Mouse (Mus musculus) forebrain, embryonic 14.5 days (tissue): ENCODE measurements around the gene Sorbs1. TPM values are rescaled to one million over a fixed set of nuclear protein-coding genes. Genes with fewer than 3 reads are reported as not detected.

ENCODE experiments used
- ATAC-seq: fragments of 200-750 bp; cut with Nextera tagmentation; 2 replicates; pipeline ENCODE4 v1.8.0; 2017; ENCODE audit warnings: mild to moderate bottlenecking, moderate library complexity
- DNase-seq: peaks from one replicate; pipeline ENCODE4 v3.0.0-alpha.2; 2015; ENCODE audit warnings: low spot score
- H3K27ac ChIP-seq: fragments of 300-500 bp; sonication (generic); 2 replicates; pipeline ENCODE4 v1.5.1; 2014; ENCODE audit warnings: low read depth, mild to moderate bottlenecking, control low read depth, low read length, moderate library complexity
- H3K27me3 ChIP-seq: fragments of 300-500 bp; sonication (generic); replicated peaks from 2 replicates; pipeline ENCODE4 v1.6.1; 2014; ENCODE audit warnings: low read length, control low read depth, mixed read lengths; ENCODE audit not compliant: control insufficient read depth, insufficient read depth
- H3K36me3 ChIP-seq: fragments of 300-500 bp; sonication (generic); 2 replicates; pipeline ENCODE4 v1.6.1; 2014; ENCODE audit warnings: low read length, control low read depth; ENCODE audit not compliant: control insufficient read depth, insufficient read depth
- H3K4me1 ChIP-seq: fragments of 300-500 bp; sonication (generic); 2 replicates; pipeline ENCODE4 v1.6.1; 2014; ENCODE audit warnings: antibody characterized with exemption, low read length, control low read depth; ENCODE audit not compliant: control insufficient read depth, insufficient read depth
- H3K4me2 ChIP-seq: fragments of 300-500 bp; sonication (generic); 2 replicates; pipeline ENCODE4 v1.6.1; 2014; ENCODE audit warnings: mild to moderate bottlenecking, control low read depth, low read length
- H3K4me3 ChIP-seq: fragments of 300-500 bp; sonication (generic); 2 replicates; pipeline ENCODE4 v1.5.1; 2014; ENCODE audit warnings: low read depth, low read length, control low read depth
- H3K9ac ChIP-seq: fragments of 300-500 bp; sonication (generic); 2 replicates; pipeline ENCODE4 v1.6.1; 2014; ENCODE audit warnings: mild to moderate bottlenecking, low read length, control low read depth, moderate library complexity
- H3K9me3 ChIP-seq: fragments of 300-500 bp; sonication (generic); replicated peaks from 2 replicates; pipeline ENCODE4 v1.6.1; 2016; ENCODE audit warnings: low read length, control low read depth, mixed read lengths; ENCODE audit not compliant: control insufficient read depth
- WGBS: fragments of 180-500 bp; shearing (Covaris S2); extraction: QIAGEN DNeasy Blood & Tissue Kit; methylation state at CpG from one replicate; pipeline ENCODE4 v1.1.7; 2014; 5-methylcytosine and 5-hydroxymethylcytosine counted together
- polyA plus RNA-seq: library from polyadenylated mRNA; unstranded; fragments of >200 nt; fragmentation: Nextera tagmentation; extraction: Ambion mirVana; gene quantifications from 2 replicates; pipeline ENCODE4 v1.2.1, GENCODE M21; 2014

Gene Sorbs1
- polyA plus RNA-seq, 1 experiment from 2014 or later: 61.1 TPM

GRCm38 (mm10) chr19:40346908-40347307, 166.7 kb downstream of the Sorbs1 start:
- 64% methylated on average over 3 of the region's 3 CpGs for WGBS

GRCm38 (mm10) chr19:40346232-40346844, 167.2 kb downstream of the Sorbs1 start:
- Histone ChIP-seq H3K9ac (no peak overlapping the region), H3K27ac (peak overlapping the region; percentile 33; the same call in 1 of the 2 replicates)
- 75% methylated on average over 5 of the region's 5 CpGs for WGBS

More at GRCm38 (mm10) chr19:40346908-40347307, 166.7 kb downstream of the Sorbs1 start:
- H3K27me3 ChIP-seq: no peaks in the 10 kb centered on the region
- H3K4me3 ChIP-seq: no peak overlapping the region
- peaks cover 21% of the 10 kb centered on the region for H3K36me3 ChIP-seq
- H3K27ac ChIP-seq: peak overlapping the region; percentile 86; the same call in 1 of the 2 replicates
- H3K4me1 ChIP-seq: peaks cover 38% of the 10 kb centered on the region
- no peak overlapping the region for H3K4me2 ChIP-seq
- no peak for ATAC-seq
- no peak overlapping the region for H3K9ac ChIP-seq
- H3K9me3 ChIP-seq: no peaks in the 10 kb centered on the region
- DNase-seq: no peak

DNA sequence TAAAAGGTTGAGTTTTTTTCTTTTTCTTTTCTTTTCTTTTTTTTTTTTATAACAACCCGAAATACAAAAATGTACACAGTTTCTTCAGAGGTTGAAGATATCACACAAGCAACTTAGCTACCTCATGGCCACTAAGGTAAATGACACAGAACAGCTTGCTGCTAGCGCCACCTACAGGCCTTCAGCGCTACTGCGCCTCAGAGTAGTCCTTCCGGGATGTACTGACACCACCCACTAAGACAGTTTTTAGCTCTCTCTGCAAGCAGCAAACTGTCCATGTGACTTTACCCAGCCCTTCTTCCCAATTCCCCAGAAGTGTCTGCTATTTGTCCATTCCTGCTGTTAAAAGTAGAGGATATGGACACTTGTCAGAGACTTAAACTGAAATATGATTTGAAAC, 167.9 kb downstream of the Sorbs1 start:
- Histone ChIP-seq H3K9me3 (no peaks in the 10 kb centered on the region), H3K4me3 (no peak overlapping the region), H3K9ac (no peak overlapping the region), H3K27me3 (no peaks in the 10 kb centered on the region), H3K27ac (no peak overlapping the region), H3K4me1 (peaks cover 35% of the 10 kb centered on the region), H3K4me2 (no peak overlapping the region), H3K36me3 (peaks cover 10% of the 10 kb centered on the region; the same call in 1 of the 2 replicates)
- 18% methylated on average over 5 of the region's 5 CpGs for WGBS
- peak; percentile 59 for DNase-seq
- no peak for ATAC-seq

More at GRCm38 (mm10) chr19:40346232-40346844, 167.2 kb downstream of the Sorbs1 start:
- H3K4me1 ChIP-seq: peaks cover 38% of the 10 kb centered on the region
- no peaks in the 10 kb centered on the region for H3K27me3 ChIP-seq
- ATAC-seq: no peak
- no peak for DNase-seq
- H3K4me3 ChIP-seq: no peak overlapping the region
- peaks cover 15% of the 10 kb centered on the region for H3K36me3 ChIP-seq
- no peaks in the 10 kb centered on the region for H3K9me3 ChIP-seq
- H3K4me2 ChIP-seq: no peak overlapping the region

- DNase-seq (peak; percentile 89), ATAC-seq (peak; percentile 82)
- peaks cover 10% of the 10 kb centered on the region; the same call in 1 of the 2 replicates for H3K36me3 ChIP-seq
- no peak overlapping the region for H3K9ac ChIP-seq
- 6% methylated on average over 5 of the region's 5 CpGs for WGBS
- H3K4me1 ChIP-seq: peaks cover 12% of the 10 kb centered on the region
- no peak overlapping the region for H3K27ac ChIP-seq
- no peaks in the 10 kb centered on the region for H3K9me3 ChIP-seq
- no peaks in the 10 kb centered on the region for H3K27me3 ChIP-seq
- no peak overlapping the region for H3K4me3 ChIP-seq
- H3K4me2 ChIP-seq: no peak overlapping the region
Measured at GRCm38 (mm10) chr19:40343018-40343417, 170.6 kb downstream of the Sorbs1 start.

GRCm38 (mm10) chr19:40341141-40341540, 172.4 kb downstream of the Sorbs1 start:
- no peak for DNase-seq
- no peak overlapping the region for H3K9ac ChIP-seq

DNA sequence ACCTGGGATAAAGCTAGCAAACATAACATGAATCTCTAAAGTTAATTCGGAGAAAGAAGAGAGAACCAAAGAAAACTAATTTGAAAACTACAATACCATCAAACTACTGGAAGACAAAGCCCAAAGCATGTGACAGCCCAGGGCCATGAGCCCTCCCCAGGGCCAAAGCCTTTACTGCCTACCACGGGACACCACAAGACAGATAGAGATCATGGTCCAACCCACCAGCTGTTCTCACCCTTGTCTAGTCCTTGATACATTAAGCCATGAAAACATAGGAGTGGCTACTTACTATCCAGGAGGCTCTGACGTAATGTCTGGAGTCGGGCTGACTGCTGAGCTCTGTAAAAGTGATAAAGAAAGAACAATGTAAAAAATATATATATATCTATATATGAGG, 176.9 kb downstream of the Sorbs1 start:
- H3K27me3 ChIP-seq: no peaks in the 10 kb centered on the region
- ATAC-seq (no peak), DNase-seq (no peak)
- no peak overlapping the region for H3K4me2 ChIP-seq
- H3K4me1 ChIP-seq: no peaks in the 10 kb centered on the region
- H3K36me3 ChIP-seq: peaks cover 9% of the 10 kb centered on the region; the same call in 1 of the 2 replicates
- H3K9ac ChIP-seq: no peak overlapping the region
- no peaks in the 10 kb centered on the region for H3K9me3 ChIP-seq
- H3K27ac ChIP-seq: no peak overlapping the region
- 88% methylated on average over 4 of the region's 4 CpGs for WGBS
- H3K4me3 ChIP-seq: no peak overlapping the region

More at GRCm38 (mm10) chr19:40341141-40341540, 172.4 kb downstream of the Sorbs1 start:
- Histone ChIP-seq H3K27me3 (no peaks in the 10 kb centered on the region), H3K9me3 (no peaks in the 10 kb centered on the region), H3K4me1 (no peaks in the 10 kb centered on the region), H3K4me3 (no peak overlapping the region), H3K4me2 (no peak overlapping the region), H3K27ac (no peak overlapping the region), H3K36me3 (peaks cover 10% of the 10 kb centered on the region; the same call in 1 of the 2 replicates)
- ATAC-seq: no peak
- WGBS: 27% methylated on average over 6 of the region's 6 CpGs

- Histone ChIP-seq H3K4me1 (no peaks in the 10 kb centered on the region), H3K4me3 (no peak overlapping the region), H3K9ac (no peak overlapping the region), H3K36me3 (peaks cover 9% of the 10 kb centered on the region; the same call in 1 of the 2 replicates), H3K9me3 (no peaks in the 10 kb centered on the region), H3K4me2 (no peak overlapping the region), H3K27ac (no peak overlapping the region), H3K27me3 (no peaks in the 10 kb centered on the region)
- DNase-seq (no peak), ATAC-seq (no peak)
- WGBS: 41% methylated on average over 5 of the region's 5 CpGs
Measured at GRCm38 (mm10) chr19:40333905-40334304, 179.7 kb downstream of the Sorbs1 start.

- H3K4me3 ChIP-seq: no peak overlapping the region
- H3K9me3 ChIP-seq: no peaks in the 10 kb centered on the region
- peaks cover 9% of the 10 kb centered on the region; the same call in 1 of the 2 replicates for H3K36me3 ChIP-seq
- DNase-seq (no peak), ATAC-seq (no peak)
- H3K27me3 ChIP-seq: no peaks in the 10 kb centered on the region
- no peak overlapping the region for H3K9ac ChIP-seq
- H3K4me2 ChIP-seq: no peak overlapping the region
- H3K27ac ChIP-seq: no peak overlapping the region
- WGBS: 86% methylated on average over 4 of the region's 4 CpGs
- no peaks in the 10 kb centered on the region for H3K4me1 ChIP-seq
Measured at GRCm38 (mm10) chr19:40333081-40333480, 180.5 kb downstream of the Sorbs1 start.

- DNase-seq: no peak
- Histone ChIP-seq H3K9me3 (no peaks in the 10 kb centered on the region), H3K4me1 (no peaks in the 10 kb centered on the region), H3K36me3 (peaks cover 12% of the 10 kb centered on the region), H3K27ac (no peak overlapping the region), H3K4me2 (no peak overlapping the region), H3K9ac (no peak overlapping the region), H3K27me3 (no peaks in the 10 kb centered on the region), H3K4me3 (no peak overlapping the region)
- WGBS: 95% methylated on average over 6 of the region's 6 CpGs
- no peak for ATAC-seq
Measured at GRCm38 (mm10) chr19:40332303-40332702, 181.3 kb downstream of the Sorbs1 start.
